Mouse (Mus musculus) lung, adult 2 months (tissue): ENCODE measurements at regions not wholly inside any gene's neighbourhood (a gene's known extent, or its start where the extent isn't known, plus 50 kb on each side); places are given as distances from the start of the nearest gene placed in this dataset.

Source experiments
- CTCF ChIP-seq: fragments of 200-500 bp; IDR thresholded peaks from 2 replicates; pipeline ENCODE4 v1.5.1; 2011; ENCODE audit warnings: mild to moderate bottlenecking, low read length, control low read depth; ENCODE audit not compliant: insufficient read depth
- POLR2A ChIP-seq: fragments of 200-500 bp; IDR thresholded peaks from 2 replicates; pipeline ENCODE4 v1.6.1; 2011; ENCODE audit warnings: low read depth, mild to moderate bottlenecking, control low read depth, low read length, borderline replicate concordance; ENCODE audit errors: extremely low read depth

- TF ChIP-seq CTCF (no peak), POLR2A (no peak)
Observed at GRCm38 (mm10) chr2:71625298-71625902, 78.8 kb upstream of the Dlx2 start.
